Mouse (Mus musculus) B cell, adult 2 months (primary cell): ENCODE results near the gene Boc.
"Not testable (repeated sequence)": the region's sequence is repeated elsewhere in the genome, so short reads cannot be mapped to it uniquely, and the experiment has no call there.

ENCODE experiments used
- DNase-seq, 2 experiments: peaks; one replicate each; pipeline ENCODE4 v3.0.0; 2022

Gene Boc

DNA sequence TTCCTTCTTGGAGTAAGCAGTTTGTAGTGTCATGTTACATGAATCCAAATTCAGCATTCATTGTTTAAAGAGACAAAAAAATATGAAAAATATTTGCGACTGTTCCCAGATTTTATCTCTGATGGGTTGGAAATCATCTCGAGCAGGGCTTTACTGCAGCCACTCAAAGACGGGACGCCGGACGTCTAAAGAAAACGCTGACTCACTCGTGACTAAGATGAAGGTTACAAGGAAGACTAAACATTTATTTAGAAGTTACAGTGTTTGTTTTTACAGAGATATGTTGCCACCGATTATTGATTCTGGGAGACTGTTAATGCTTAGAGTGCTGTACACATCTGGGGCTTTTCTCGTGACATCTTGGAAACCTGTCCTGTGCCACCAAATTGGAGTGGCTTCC lies 73.9 kb downstream of the Boc start:
- no peak for DNase-seq

DNA sequence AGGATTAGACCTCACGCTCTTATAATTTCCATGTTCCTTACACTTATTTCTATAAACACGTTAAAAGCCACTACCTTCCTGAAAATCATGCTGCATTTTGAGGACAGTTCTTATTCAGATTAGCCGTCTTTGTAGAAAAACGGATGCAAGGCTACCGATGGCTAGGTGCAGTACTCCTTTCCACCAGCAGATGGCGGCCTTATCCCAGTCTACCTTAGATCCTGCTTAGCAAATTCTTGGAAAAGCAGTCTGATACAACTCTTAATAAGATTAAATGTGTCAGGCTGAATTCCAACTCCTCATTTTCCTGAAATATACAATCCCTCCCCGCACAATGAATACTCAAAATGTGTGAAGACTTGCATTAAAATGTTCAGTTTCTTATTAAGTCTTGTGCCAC lies 74.6 kb downstream of the Boc start:
- peak; percentile 70 to 74 for DNase-seq

DNA sequence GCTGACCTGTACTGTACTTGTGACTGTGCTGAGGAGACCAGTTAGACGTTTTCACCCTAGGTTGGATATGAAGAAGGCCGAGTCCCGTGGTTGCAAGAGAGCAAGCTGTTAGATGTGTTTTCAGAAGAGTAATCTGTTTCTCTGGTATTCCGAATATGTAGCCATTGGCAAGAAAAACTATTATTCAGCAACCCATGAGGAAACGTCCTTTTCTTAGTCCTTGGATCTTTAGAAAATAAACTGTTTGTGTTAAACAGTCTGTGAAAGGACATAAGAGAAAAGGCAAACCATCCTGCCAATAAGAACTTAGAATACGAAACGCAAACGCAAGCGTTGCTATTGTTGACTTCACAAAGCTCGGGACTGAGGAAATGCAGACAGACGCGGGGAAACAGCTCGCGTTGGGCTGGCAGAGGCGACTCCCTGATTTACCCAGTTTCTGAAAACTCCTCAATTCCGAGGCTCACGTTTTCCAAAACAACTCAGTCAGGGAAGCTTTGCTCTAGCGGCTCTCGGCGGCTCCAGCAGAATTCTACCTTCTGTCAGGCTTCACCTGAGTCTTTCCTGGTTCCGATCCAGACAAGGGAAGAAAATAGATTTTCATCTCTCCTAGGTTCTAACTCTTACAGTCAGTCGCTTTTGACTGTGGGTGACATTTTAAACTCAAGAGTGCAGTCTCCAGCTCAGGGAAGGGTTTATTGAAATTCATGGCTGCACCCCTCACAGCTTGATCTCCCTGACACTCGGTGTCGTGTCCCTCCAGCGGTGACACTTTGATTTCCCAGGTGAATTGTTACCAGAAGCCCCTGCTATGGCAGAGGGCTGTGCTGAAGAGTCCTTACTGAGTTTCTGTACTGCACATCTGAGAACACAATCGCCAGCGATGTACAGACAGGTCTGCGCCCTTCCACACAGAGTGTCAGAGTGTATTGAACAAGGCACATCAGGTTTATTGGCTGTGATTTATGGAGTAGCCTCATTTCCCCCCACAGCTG lies 76.8 kb downstream of the Boc start:
- DNase-seq = no peak

DNA sequence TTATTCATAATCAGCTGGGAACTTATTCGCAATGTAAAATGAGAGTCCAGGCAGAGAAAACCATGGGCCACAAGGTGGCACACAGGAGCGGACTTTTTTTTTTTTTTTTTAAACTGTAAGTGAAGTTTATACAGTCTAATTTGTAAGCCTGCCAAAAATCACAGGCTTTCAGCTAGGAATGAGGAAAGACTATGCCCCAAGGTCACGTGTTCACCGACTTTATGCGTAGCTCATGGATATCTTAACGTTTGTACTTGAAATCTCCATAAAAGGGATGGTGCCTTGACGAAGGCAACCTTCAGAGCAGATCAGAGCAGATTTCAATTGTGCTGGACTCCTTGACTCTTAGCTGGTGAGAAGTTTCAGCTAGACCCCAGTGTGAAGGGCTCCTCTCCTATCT lies 78.1 kb downstream of the Boc start:
- no peak for DNase-seq

DNA sequence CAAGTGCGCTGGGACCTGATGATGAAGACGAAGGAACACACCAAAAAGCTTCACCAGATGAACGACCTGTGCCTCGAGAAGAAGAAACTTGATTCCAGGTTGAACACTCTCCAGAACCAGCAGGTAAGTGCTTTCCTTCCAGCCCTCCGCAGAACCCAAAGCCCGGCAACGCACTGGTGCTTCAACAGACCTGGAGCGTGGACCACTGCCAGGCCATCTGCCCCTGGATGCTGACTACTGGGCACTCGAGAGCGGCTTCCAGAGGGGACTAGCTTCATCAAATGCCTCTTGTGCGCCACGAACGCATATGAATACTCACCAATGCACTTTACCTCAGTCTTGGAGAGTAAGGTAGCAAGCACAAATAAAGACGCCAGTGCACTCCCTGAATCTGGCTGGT lies 78.8 kb downstream of the Boc start:
- no peak for DNase-seq

DNA sequence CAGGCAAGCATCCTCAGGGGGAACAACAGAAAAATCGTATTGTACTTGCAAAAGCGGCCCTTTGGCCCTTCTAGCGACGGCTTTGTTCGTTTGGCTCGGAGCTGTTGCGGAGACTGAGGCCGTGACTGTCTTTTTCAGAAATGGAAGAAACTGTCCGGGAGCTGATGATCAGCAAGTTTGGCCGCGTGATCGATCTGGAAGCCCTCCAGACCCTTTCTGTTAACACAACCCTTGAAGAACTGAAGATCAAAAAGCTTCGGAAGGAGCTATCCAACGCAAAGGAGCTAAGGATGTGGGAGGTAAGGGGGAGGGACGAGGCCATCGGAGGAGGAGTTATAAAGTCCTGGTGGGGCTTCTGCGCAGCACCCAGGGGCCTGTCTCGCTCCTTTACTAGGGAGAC lies 79.9 kb downstream of the Boc start:
- DNase-seq = no peak

DNA sequence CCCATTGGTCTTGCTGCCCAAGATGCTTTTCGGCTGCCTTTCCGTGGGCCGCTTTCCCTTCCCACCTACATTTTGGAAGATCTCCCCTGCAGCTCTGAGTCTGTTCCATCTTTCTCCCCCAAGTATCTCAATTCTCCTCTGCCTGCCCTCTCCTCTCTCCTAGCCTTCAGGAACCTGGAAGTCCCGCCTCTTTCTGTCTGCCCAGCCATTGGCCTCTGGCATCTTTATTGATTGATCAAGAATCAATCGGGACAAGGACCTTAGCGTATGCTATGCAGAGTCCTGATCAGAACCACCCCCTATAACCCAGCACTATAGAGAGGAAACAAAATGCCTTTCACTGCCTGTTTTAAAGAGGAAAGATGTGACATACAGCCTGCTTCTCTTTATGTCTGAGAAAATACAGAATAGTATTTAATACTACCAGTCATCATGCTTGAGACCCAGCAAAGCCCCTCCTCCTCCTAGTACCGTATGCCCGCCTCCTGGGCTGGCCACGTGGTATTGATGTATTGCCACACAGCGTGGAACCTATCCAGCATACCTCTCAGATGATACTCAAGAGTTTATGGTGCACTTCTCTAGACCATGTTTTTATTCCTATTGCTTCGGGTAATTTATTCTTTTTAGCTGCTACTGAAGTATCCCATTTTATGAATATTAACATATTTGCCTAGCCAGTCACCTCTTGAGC lies 82.9 kb downstream of the Boc start:
- DNase-seq = no peak

DNA sequence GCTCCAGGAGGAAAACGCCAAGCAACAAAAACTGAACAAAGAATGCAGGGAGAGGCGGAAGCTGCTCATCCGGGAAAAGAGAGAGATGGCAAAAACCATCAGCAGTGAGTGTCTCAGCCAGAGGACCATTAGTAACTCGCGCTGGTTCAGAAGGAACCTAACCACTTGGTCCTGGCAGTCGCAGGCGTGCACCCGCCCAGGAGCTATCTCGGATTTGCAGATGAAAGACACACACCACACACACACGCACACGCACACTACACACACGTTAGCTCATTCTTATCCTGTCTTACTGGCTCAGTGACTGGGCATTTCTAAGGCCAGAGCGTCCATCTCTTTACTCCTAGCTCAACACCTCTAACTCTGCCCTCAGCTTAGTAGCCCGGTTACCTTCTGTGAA lies 83.4 kb downstream of the Boc start:
- DNase-seq = no peak

DNA sequence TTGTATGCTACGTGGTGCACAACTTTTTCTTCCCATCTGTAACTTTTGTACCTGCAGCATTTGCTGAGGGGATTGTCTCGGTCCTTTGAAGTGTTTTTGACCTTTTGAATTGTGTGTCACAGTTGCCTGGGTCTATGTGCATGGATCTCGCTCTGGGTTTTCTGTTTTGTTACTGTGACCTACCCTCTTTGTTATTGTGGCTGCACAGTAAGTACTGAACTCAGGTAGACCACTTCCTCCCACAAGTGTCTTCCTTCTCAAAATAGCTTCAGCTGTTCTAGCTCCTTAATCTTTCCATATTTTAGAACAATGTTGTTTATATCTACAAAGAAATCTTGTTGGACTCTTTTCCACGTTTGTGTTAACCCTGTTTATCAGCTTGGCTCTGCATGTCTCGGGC lies 97.8 kb downstream of the Boc start:
- no peak for DNase-seq

DNA sequence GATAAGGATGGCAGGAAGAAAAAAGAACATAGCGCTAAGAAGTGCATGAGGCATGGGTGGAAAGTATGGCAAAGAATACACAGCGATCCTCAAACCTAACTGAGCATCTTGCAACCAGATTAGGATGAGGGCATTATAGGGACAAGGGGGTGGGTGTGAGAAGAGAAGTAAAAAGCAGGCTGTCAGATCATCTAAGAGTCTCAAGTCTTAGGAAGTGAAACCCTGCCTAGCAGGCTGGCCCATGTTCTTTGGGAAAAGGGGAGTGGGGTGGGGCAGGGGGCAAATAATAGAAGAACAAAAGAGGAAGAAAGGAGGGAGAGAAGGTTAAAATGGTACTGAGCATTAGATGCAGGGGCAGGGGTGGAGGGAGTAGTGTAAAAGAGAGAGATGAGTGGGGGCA lies 99.9 kb downstream of the Boc start:
- DNase-seq = no peak

DNA sequence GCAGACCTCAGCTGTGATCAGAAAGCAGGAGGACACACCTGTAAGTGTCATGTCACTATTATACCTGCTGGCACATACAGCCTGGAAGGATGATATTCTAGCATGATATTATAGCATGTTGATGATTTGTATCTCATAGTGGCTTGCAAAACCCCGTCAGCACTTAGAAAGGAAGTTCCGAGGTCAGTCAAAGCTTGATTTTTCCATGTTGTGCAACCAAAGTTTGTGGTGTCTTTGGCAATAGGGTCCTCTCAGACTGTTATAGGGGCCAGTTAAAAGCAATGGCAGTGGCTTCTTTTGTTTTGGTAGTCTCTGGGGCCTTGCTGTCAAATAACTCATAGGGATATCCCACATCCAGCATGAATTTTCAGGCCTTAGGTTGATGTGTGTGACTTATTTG lies 100.8 kb downstream of the Boc start:
- no peak for DNase-seq

DNA sequence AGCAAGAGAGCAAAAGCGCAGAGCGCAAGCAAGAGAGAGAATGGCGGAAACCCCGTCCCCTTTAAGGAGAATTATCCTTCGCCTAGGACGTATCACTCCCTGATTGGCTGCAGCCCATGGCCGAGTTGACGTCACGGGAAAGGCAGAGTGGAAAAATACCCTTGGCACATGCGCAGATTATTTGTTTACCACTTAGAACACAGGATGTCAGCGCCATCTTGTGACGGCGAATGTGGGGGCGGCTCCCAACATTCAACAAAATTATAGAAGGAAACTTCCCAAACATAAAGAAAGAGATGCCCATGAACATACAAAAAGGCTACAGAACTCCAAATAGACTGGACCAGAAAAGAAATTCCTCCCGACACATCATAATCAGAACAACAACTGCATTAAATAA lies 116.8 kb downstream of the Boc start:
- DNase-seq = not testable (repeated sequence)

DNA sequence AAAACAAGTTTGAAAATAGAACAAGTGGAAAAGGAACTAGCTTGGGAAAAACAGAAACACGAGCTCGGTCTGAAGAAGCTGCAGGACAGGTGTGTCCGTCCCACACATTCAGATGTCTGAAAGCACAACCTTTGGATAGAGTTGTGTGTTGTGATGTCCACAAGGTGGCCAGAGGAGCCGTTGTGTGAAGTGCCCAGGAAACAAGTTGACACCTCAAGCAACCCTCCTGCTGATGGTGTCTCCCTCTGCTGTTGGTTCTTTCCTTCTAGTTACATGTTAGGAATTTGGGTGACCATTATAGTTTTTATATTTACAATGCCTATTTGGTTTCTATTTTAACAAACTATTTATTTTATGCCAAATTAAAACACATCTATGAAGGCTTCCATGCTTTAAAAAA lies 123.2 kb downstream of the Boc start:
- no peak for DNase-seq
